Mouse (Mus musculus): ENCODE measurements around the gene Atf7. TPM values are rescaled to one million over a fixed set of nuclear protein-coding genes. Genes with fewer than 3 reads are reported as not detected.

Atf7 gene
- polyA plus RNA-seq, 1 experiment from 2014 or later: 13.7 TPM

DNA sequence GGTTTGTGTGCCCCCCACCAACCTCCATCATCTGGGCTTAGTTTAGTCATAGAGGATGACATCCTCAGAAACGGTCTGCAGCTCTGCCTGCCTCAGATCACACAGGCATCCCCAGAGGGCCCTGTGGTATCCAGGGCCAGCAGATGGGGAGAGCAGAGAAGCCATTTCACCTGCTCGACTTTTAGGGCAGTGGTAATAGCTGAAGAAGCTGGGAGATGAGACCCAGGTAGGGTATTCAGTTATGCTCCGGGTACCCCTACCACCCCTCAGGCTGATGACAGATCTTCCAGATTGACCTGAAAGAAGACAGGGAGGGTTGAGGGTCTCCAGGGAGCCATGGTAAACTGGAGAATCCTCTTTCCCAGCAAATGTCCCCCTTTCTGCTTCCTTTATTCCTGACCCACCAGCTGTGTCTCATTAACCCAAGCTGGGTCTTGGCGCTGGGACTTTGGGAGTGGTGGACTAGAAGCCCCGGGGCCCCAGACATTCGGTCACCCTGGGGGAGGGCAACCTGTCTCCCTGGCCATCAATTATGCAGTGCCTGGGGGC lies 113.9 kb downstream of the Atf7 start:
- 0 out of 2 replicates have a peak, but pooled peaks have one; percentile 5 for ATAC-seq (replicated peaks; ENCODE audit: insufficient number of reproducible peaks, low FRiP score, low TSS enrichment, low read depth)
- H3K4me1 ChIP-seq (ENCODE audit: control insufficient read depth, insufficient read depth, low read length): peaks cover 8% of the 10 kb centered on the region

DNA sequence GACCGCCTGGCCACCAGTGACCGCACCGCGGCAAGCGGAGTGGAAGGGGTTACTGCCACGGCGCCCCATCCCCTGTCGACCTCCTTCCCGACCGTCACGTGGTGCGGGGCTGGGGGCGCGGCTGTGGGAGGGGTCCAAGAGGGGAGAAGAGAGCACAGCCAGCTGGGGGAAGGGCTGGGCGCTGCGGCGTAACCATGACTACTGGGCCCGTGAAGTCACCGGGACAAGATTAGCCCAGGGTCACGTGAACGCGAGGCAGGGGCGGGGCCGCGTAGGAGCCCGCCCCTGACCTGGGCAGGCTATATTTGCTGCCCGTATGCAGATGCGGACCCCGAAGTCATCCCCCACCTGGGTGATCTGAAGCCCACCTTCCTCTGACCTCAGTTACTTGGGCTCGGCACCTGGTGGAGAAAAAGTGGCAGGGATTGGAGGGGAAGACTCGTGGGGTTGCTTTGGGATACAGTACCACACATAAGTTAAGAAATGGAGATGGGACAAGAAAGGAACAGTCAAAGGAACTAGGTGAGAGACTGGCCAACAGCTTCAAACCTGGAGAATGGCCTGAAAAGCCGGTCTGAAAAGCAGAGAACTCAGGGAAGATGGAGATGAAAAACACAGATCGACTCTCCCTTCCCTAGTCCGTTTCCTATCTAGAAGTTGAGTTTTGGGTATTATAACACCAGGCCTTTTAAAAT lies 114.5 kb downstream of the Atf7 start:
- peak overlapping the region; percentile 57 for H3K4me3 ChIP-seq (ENCODE audit: low read depth, low read length)
- peak overlapping the region; percentile 81 for H3K4me2 ChIP-seq (ENCODE audit: low read depth, low read length)
- H3K27me3 ChIP-seq (ENCODE audit: control insufficient read depth, insufficient read depth, low read length): no peaks in the 10 kb centered on the region
- H3K4me1 ChIP-seq (ENCODE audit: control insufficient read depth, insufficient read depth, low read length): peaks cover 8% of the 10 kb centered on the region
- peak overlapping the region; percentile 67 for H3K27ac ChIP-seq (replicated peaks; ENCODE audit: low read depth, low read length)
- peak; percentile 90 for ATAC-seq (replicated peaks; ENCODE audit: insufficient number of reproducible peaks, low FRiP score, low TSS enrichment, low read depth)
- no peaks in the 10 kb centered on the region for H3K36me3 ChIP-seq (replicated peaks; ENCODE audit: control insufficient read depth, insufficient read depth, low read depth, low read length)
- peak overlapping the region; percentile 68 for H3K9ac ChIP-seq (replicated peaks; ENCODE audit: low read length)
- DNase-seq (ENCODE audit: low spot score): peak; percentile 96
- 3% methylated on average over 34 of the region's 34 CpGs for WGBS
- H3K9me3 ChIP-seq (replicated peaks; ENCODE audit: control insufficient read depth, low read length): no peaks in the 10 kb centered on the region

More for the DNA sequence above, 113.9 kb downstream of the Atf7 start:
- Histone ChIP-seq H3K4me2 (ENCODE audit: low read depth, low read length) (peak overlapping the region; percentile 81; the same call in 1 of the 2 replicates), H3K4me3 (ENCODE audit: low read depth, low read length) (no peak overlapping the region), H3K9me3 (replicated peaks; ENCODE audit: control insufficient read depth, low read length) (no peaks in the 10 kb centered on the region), H3K9ac (replicated peaks; ENCODE audit: low read length) (no peak overlapping the region), H3K36me3 (replicated peaks; ENCODE audit: control insufficient read depth, insufficient read depth, low read depth, low read length) (no peaks in the 10 kb centered on the region), H3K27me3 (ENCODE audit: control insufficient read depth, insufficient read depth, low read length) (no peaks in the 10 kb centered on the region), H3K27ac (replicated peaks; ENCODE audit: low read depth, low read length) (peak overlapping the region; percentile 67; the same call in 1 of the 2 replicates)
- peak; percentile 67 for DNase-seq (ENCODE audit: low spot score)
- WGBS: 6% methylated on average over 6 of the region's 6 CpGs

DNA sequence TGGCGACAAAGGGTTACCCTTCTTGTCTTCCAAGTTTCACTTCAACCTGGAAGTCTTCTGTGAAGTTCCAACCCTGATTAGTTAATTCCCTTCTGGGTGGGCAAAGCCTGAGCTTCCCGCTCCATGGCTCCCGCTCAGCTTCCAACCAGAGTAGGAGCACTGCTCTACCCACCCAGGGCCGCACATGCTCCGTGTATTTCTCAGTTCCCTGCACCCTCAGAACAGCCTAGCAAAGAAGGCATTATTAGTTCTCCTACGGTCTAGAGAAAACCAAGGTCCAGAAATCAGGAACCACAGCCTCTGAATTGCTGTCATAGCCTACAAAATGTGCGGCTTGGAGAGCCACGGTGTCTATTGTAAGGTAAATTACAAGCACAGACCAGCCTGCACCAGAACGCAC lies 115.2 kb downstream of the Atf7 start:
- peak; percentile 26 for DNase-seq (ENCODE audit: low spot score)

DNA sequence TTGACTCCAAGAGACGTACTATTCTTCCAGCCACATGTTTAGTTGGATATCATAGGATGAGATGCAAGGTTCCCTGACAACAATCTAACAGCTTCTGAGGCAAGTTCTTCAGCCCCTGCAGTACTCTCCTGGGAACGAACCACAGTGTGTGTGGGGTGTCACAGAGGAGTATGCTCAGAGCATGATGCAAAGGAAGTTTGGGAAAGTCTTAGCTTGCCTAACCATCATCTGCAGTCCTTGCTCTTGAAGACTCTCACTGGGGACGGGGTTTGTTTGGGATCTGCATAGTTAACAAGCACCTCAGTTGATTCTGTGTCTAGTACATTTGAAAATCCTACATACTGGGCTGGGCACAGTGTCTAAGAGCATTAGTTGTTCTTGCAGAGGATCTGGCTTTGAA lies 116.9 kb downstream of the Atf7 start:
- H3K9ac ChIP-seq (replicated peaks; ENCODE audit: low read length): no peak overlapping the region
- H3K4me1 ChIP-seq (ENCODE audit: control insufficient read depth, insufficient read depth, low read length): peaks cover 8% of the 10 kb centered on the region
- ATAC-seq (replicated peaks; ENCODE audit: insufficient number of reproducible peaks, low FRiP score, low TSS enrichment, low read depth): no peak
- no peak overlapping the region for H3K4me3 ChIP-seq (ENCODE audit: low read depth, low read length)
- H3K27me3 ChIP-seq (ENCODE audit: control insufficient read depth, insufficient read depth, low read length): no peaks in the 10 kb centered on the region
- no peak overlapping the region for H3K4me2 ChIP-seq (ENCODE audit: low read depth, low read length)
- no peak for DNase-seq (ENCODE audit: low spot score)
- H3K9me3 ChIP-seq (replicated peaks; ENCODE audit: control insufficient read depth, low read length): no peaks in the 10 kb centered on the region
- no peak overlapping the region for H3K27ac ChIP-seq (replicated peaks; ENCODE audit: low read depth, low read length)
- WGBS: 86% methylated on average over 3 of the region's 3 CpGs
- H3K36me3 ChIP-seq (replicated peaks; ENCODE audit: control insufficient read depth, insufficient read depth, low read depth, low read length): peaks cover 3% of the 10 kb centered on the region; the same call in 1 of the 2 replicates

More for the DNA sequence above, 115.2 kb downstream of the Atf7 start:
- H3K27me3 ChIP-seq (ENCODE audit: control insufficient read depth, insufficient read depth, low read length): no peaks in the 10 kb centered on the region
- peak overlapping the region; percentile 68 for H3K9ac ChIP-seq (replicated peaks; ENCODE audit: low read length)
- peaks cover 8% of the 10 kb centered on the region for H3K4me1 ChIP-seq (ENCODE audit: control insufficient read depth, insufficient read depth, low read length)
- WGBS: 6% methylated on average over 9 of the region's 9 CpGs
- no peaks in the 10 kb centered on the region for H3K36me3 ChIP-seq (replicated peaks; ENCODE audit: control insufficient read depth, insufficient read depth, low read depth, low read length)
- peak overlapping the region; percentile 67; the same call in 1 of the 2 replicates for H3K27ac ChIP-seq (replicated peaks; ENCODE audit: low read depth, low read length)
- peak overlapping the region; percentile 57 for H3K4me3 ChIP-seq (ENCODE audit: low read depth, low read length)
- peak; percentile 57 for ATAC-seq (replicated peaks; ENCODE audit: insufficient number of reproducible peaks, low FRiP score, low TSS enrichment, low read depth)
- H3K9me3 ChIP-seq (replicated peaks; ENCODE audit: control insufficient read depth, low read length): no peaks in the 10 kb centered on the region
- peak overlapping the region; percentile 81 for H3K4me2 ChIP-seq (ENCODE audit: low read depth, low read length)

DNA sequence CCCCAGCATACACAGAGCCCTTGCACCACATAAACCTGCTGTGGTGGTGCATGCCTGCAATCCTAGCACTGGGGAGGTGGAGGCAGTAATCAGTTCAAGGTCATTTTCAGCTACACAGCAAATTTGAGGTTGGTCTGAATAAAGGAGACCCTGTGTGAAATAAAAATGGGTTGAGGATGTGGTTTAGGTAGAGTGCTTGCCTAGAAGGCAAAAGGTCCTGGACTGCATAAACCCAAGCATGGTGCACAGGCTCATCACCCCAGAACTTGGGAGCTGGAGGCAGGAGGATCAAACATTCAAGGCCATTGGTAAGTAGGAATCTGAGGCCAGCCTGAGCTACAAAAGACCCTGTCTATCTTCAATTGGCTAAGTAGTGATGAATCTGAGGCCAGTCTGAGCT lies 117.7 kb downstream of the Atf7 start:
- Histone ChIP-seq H3K4me3 (ENCODE audit: low read depth, low read length) (no peak overlapping the region), H3K36me3 (replicated peaks; ENCODE audit: control insufficient read depth, insufficient read depth, low read depth, low read length) (peaks cover 3% of the 10 kb centered on the region; the same call in 1 of the 2 replicates), H3K9ac (replicated peaks; ENCODE audit: low read length) (no peak overlapping the region), H3K4me2 (ENCODE audit: low read depth, low read length) (no peak overlapping the region), H3K4me1 (ENCODE audit: control insufficient read depth, insufficient read depth, low read length) (peaks cover 8% of the 10 kb centered on the region), H3K9me3 (replicated peaks; ENCODE audit: control insufficient read depth, low read length) (no peaks in the 10 kb centered on the region), H3K27ac (replicated peaks; ENCODE audit: low read depth, low read length) (no peak overlapping the region), H3K27me3 (ENCODE audit: control insufficient read depth, insufficient read depth, low read length) (no peaks in the 10 kb centered on the region)
- DNase-seq (ENCODE audit: low spot score) (no peak), ATAC-seq (replicated peaks; ENCODE audit: insufficient number of reproducible peaks, low FRiP score, low TSS enrichment, low read depth) (no peak)

DNA sequence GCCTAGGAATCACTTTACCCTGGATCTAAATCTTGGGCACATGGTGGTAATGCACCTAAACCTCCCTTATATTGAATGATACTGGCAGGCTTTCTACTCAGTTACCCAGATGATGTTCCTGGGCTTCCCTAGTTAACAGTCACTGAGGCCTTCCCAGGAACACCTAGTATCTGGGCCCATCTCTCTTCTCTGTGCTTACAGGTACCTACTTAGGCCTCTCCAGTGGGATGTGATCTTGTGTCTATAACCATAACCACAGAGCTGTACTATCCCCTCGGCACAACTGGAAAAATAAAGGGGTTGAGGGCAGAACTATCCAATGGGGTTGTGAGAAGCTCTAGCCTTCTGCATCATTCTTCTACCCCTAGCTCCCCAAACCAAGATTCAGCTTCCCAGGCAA lies 118.4 kb downstream of the Atf7 start:
- Histone ChIP-seq H3K4me2 (ENCODE audit: low read depth, low read length) (no peak overlapping the region), H3K27ac (replicated peaks; ENCODE audit: low read depth, low read length) (no peak overlapping the region), H3K27me3 (ENCODE audit: control insufficient read depth, insufficient read depth, low read length) (no peaks in the 10 kb centered on the region), H3K9me3 (replicated peaks; ENCODE audit: control insufficient read depth, low read length) (no peaks in the 10 kb centered on the region), H3K36me3 (replicated peaks; ENCODE audit: control insufficient read depth, insufficient read depth, low read depth, low read length) (peaks cover 6% of the 10 kb centered on the region; the same call in 1 of the 2 replicates), H3K9ac (replicated peaks; ENCODE audit: low read length) (no peak overlapping the region), H3K4me1 (ENCODE audit: control insufficient read depth, insufficient read depth, low read length) (peaks cover 6% of the 10 kb centered on the region), H3K4me3 (ENCODE audit: low read depth, low read length) (no peak overlapping the region)
- DNase-seq (ENCODE audit: low spot score): no peak
- WGBS: 94% methylated on average over 1 of the region's 1 CpGs
- ATAC-seq (replicated peaks; ENCODE audit: insufficient number of reproducible peaks, low FRiP score, low TSS enrichment, low read depth): no peak

DNA sequence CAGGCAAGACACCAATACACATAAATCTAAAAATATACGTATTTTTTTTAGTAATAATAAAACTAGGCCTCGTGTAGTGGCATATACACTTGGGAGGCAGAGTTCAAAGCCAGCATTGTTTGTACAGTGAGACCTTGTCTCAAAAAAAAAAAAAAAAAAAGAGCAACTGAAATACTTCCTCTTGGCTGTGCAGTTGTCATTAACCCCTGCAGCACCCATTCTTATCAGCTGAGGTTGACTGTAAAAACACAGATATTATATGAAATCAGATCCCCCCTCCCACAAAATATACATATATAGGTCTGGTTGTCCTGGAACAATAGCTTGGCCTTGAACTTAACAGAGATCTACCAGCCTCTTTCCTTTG lies 118.8 kb downstream of the Atf7 start:
- Histone ChIP-seq H3K9me3 (replicated peaks; ENCODE audit: control insufficient read depth, low read length) (no peaks in the 10 kb centered on the region), H3K4me3 (ENCODE audit: low read depth, low read length) (no peak overlapping the region), H3K27me3 (ENCODE audit: control insufficient read depth, insufficient read depth, low read length) (no peaks in the 10 kb centered on the region), H3K9ac (replicated peaks; ENCODE audit: low read length) (no peak overlapping the region), H3K4me2 (ENCODE audit: low read depth, low read length) (no peak overlapping the region), H3K36me3 (replicated peaks; ENCODE audit: control insufficient read depth, insufficient read depth, low read depth, low read length) (peaks cover 9% of the 10 kb centered on the region), H3K27ac (replicated peaks; ENCODE audit: low read depth, low read length) (no peak overlapping the region), H3K4me1 (ENCODE audit: control insufficient read depth, insufficient read depth, low read length) (peaks cover 2% of the 10 kb centered on the region)
- WGBS: 66% methylated on average over 2 of the region's 2 CpGs
- ATAC-seq (replicated peaks; ENCODE audit: insufficient number of reproducible peaks, low FRiP score, low TSS enrichment, low read depth) (no peak), DNase-seq (ENCODE audit: low spot score) (no peak)

DNA sequence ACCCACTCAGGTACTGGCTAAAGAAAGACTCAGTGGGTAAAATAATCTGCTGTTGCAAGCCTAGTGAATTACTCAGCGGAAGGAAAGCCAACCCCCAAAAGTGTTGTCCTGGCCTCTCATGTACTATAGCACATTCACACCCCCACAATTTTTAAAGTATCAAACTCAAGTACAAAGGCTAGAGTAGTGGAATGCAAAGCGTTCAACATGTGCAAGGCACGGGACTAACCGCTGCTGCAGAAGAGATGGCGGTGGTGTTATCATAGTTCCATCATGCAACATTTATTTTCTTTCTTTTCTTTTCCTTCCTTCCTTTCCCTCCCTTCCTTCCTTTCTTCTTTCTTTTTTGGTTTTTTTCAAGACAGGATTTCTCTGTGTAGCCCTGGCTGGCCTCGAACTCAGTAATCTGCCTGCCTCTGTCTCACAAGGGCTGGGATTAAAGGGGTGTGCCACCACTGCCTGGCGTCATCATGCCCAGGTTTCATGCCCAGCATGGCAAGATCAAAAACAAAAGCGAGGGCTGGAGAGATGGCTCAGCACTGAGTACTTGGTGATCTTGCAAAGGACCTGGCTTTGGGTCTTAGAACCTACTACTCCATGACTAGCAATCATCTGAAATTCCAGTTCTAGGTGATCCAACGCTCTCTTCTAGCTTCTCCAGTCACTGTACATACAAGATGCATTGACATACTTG lies 119.3 kb downstream of the Atf7 start:
- Histone ChIP-seq H3K9me3 (replicated peaks; ENCODE audit: control insufficient read depth, low read length) (no peaks in the 10 kb centered on the region), H3K4me3 (ENCODE audit: low read depth, low read length) (no peak overlapping the region), H3K27ac (replicated peaks; ENCODE audit: low read depth, low read length) (no peak overlapping the region), H3K4me2 (ENCODE audit: low read depth, low read length) (no peak overlapping the region), H3K36me3 (replicated peaks; ENCODE audit: control insufficient read depth, insufficient read depth, low read depth, low read length) (peaks cover 14% of the 10 kb centered on the region), H3K27me3 (ENCODE audit: control insufficient read depth, insufficient read depth, low read length) (no peaks in the 10 kb centered on the region), H3K4me1 (ENCODE audit: control insufficient read depth, insufficient read depth, low read length) (no peaks in the 10 kb centered on the region; the same call in 1 of the 2 replicates), H3K9ac (replicated peaks; ENCODE audit: low read length) (no peak overlapping the region)
- DNase-seq (ENCODE audit: low spot score) (no peak), ATAC-seq (replicated peaks; ENCODE audit: insufficient number of reproducible peaks, low FRiP score, low TSS enrichment, low read depth) (no peak)
- WGBS: 91% methylated on average over 9 of the region's 9 CpGs

Data from embryonic facial prominence, embryonic 11.5 days (tissue).